Mouse (Mus musculus) MEL (cell line): ENCODE measurements at regions not wholly inside any gene's neighbourhood (a gene's known extent, or its start where the extent isn't known, plus 50 kb on each side); places are given as distances from the start of the nearest gene placed in this dataset.

Source experiments
- DNase-seq: peaks from one replicate; pipeline ENCODE4 v3.0.0; 2011; ENCODE audit warnings: low read depth, low spot score
- H3K27ac ChIP-seq: 2 replicates; pipeline ENCODE4 v1.5.1; 2012; ENCODE audit warnings: low read depth, mild to moderate bottlenecking, control low read depth, low read length, moderate library complexity; ENCODE audit not compliant: control insufficient read depth
- H3K27me3 ChIP-seq, 2 experiments: fragments of 150-350 bp in 1 of 2; sonication (generic) in 1 of 2; 2 replicates each; pipeline ENCODE4 v1.6.1; 2012; ENCODE audit warnings: low read length in 2 of 2, mild to moderate bottlenecking in 2 of 2, improper control_type of control experiment in 1 of 2, moderate library complexity in 1 of 2; ENCODE audit not compliant: insufficient read depth in 2 of 2, control insufficient read depth in 1 of 2
- H3K36me3 ChIP-seq, 2 experiments: 2 replicates each; pipeline ENCODE4 v1.6.1; 2012 to 2014; ENCODE audit warnings: low read length in 2 of 2, improper control_type of control experiment in 1 of 2, inconsistent platforms in 1 of 2, mild to moderate bottlenecking in 1 of 2; ENCODE audit not compliant: insufficient read depth in 2 of 2, control insufficient read depth in 1 of 2
- H3K4me1 ChIP-seq, 2 experiments: fragments of 150-350 bp in 1 of 2; sonication (generic) in 1 of 2; 2 replicates each; pipeline ENCODE4 v1.6.1; 2012; ENCODE audit warnings: low read length in 2 of 2, improper control_type of control experiment in 1 of 2, mild to moderate bottlenecking in 1 of 2; ENCODE audit not compliant: insufficient read depth in 2 of 2, control insufficient read depth in 1 of 2
- H3K4me3 ChIP-seq, 2 experiments: fragments of 150-350 bp in 1 of 2; sonication (generic) in 1 of 2; 2 replicates each; pipeline ENCODE4 v1.5.1; 2012; ENCODE audit warnings: low read depth in 2 of 2, low read length in 2 of 2, mild to moderate bottlenecking in 2 of 2, moderate library complexity in 2 of 2, control low read depth in 1 of 2, improper control_type of control experiment in 1 of 2; ENCODE audit not compliant: control insufficient read depth in 1 of 2, insufficient read depth in 1 of 2
- H3K79me2 ChIP-seq: 2 replicates; pipeline ENCODE4 v1.6.1; 2012; ENCODE audit warnings: mild to moderate bottlenecking, low read length, moderate library complexity; ENCODE audit not compliant: control insufficient read depth, poor library complexity, insufficient read depth
- H3K9ac ChIP-seq: 2 replicates; pipeline ENCODE4 v1.6.1; 2012; ENCODE audit warnings: low read depth, mild to moderate bottlenecking, control low read depth, low read length, moderate library complexity; ENCODE audit not compliant: control insufficient read depth, poor library complexity, severe bottlenecking
- H3K9me3 ChIP-seq: fragments of 150-350 bp; sonication (generic); replicated peaks from 2 replicates; pipeline ENCODE4 v1.6.1; 2012; ENCODE audit warnings: mild to moderate bottlenecking, low read length, improper control_type of control experiment, moderate library complexity; ENCODE audit not compliant: insufficient read depth
- BHLHE40 ChIP-seq: IDR thresholded peaks from 2 replicates; pipeline ENCODE4 v1.6.1; 2012; ENCODE audit warnings: low read depth, mild to moderate bottlenecking, inconsistent platforms, low read length, improper control_type of control experiment, borderline replicate concordance
- CHD1 ChIP-seq: IDR thresholded peaks from 2 replicates; pipeline ENCODE4 v1.6.1; 2012; ENCODE audit warnings: low read depth, mild to moderate bottlenecking, inconsistent platforms, low read length, improper control_type of control experiment
- CHD2 ChIP-seq: IDR thresholded peaks from 2 replicates; pipeline ENCODE4 v1.6.1; 2011; ENCODE audit warnings: low read length, improper control_type of control experiment
- CTCF ChIP-seq, 3 experiments: IDR thresholded peaks in 2 of 3; conservative IDR thresholded peaks in 1 of 3; 2 replicates each; pipeline ENCODE4 v1.5.1; 2011 to 2012; ENCODE audit warnings: low read length in 3 of 3, low read depth in 2 of 3, mild to moderate bottlenecking in 2 of 3, improper control_type of control experiment in 1 of 3, inconsistent platforms in 1 of 3, mixed read lengths in 1 of 3, moderate library complexity in 1 of 3; ENCODE audit not compliant: control insufficient read depth in 1 of 3, insufficient read depth in 1 of 3, poor library complexity in 1 of 3, severe bottlenecking in 1 of 3
- GATA1 ChIP-seq: IDR thresholded peaks from 2 replicates; pipeline ENCODE4 v1.6.1; 2011; ENCODE audit warnings: low read depth, low read length, improper control_type of control experiment
- HCFC1 ChIP-seq: IDR thresholded peaks from 2 replicates; pipeline ENCODE4 v1.6.1; 2012; ENCODE audit warnings: low read depth, mild to moderate bottlenecking, inconsistent platforms, low read length, improper control_type of control experiment, moderate library complexity
- KAT2A ChIP-seq: conservative IDR thresholded peaks from 2 replicates; pipeline ENCODE4 v1.6.1; 2012; ENCODE audit warnings: low read depth, low read length, improper control_type of control experiment, inconsistent platforms
- MAX ChIP-seq: IDR thresholded peaks from 2 replicates; pipeline ENCODE4 v1.6.1; 2011; ENCODE audit warnings: low read length, improper control_type of control experiment
- MAZ ChIP-seq: IDR thresholded peaks from 2 replicates; pipeline ENCODE4 v1.6.1; 2012; ENCODE audit warnings: low read depth, mild to moderate bottlenecking, inconsistent platforms, low read length, improper control_type of control experiment
- POLR2AphosphoS2 ChIP-seq: IDR thresholded peaks from 2 replicates; pipeline ENCODE4 v1.6.1; 2011; ENCODE audit warnings: low read length, improper control_type of control experiment
- RAD21 ChIP-seq: IDR thresholded peaks from 2 replicates; pipeline ENCODE4 v1.6.1; 2011; ENCODE audit warnings: mild to moderate bottlenecking, low read depth, low read length, improper control_type of control experiment
- SMC3 ChIP-seq: IDR thresholded peaks from 2 replicates; pipeline ENCODE4 v1.6.1; 2011; ENCODE audit warnings: low read depth, low read length, improper control_type of control experiment
- TBP ChIP-seq: IDR thresholded peaks from 2 replicates; pipeline ENCODE4 v1.8.0; 2011; ENCODE audit warnings: low read depth, low read length, improper control_type of control experiment
- USF2 ChIP-seq, 2 experiments: IDR thresholded peaks; 2 replicates each; pipeline ENCODE4 v1.6.1; 2011 to 2012; ENCODE audit warnings: improper control_type of control experiment in 2 of 2, low read length in 2 of 2, borderline replicate concordance in 1 of 2, inconsistent platforms in 1 of 2, low read depth in 1 of 2, mild to moderate bottlenecking in 1 of 2; ENCODE audit not compliant: insufficient read depth in 1 of 2
- ZKSCAN1 ChIP-seq: IDR thresholded peaks from 2 replicates; pipeline ENCODE4 v1.6.1; 2012; ENCODE audit warnings: low read depth, mild to moderate bottlenecking, inconsistent platforms, low read length, improper control_type of control experiment, moderate library complexity
- ZNF384 ChIP-seq: IDR thresholded peaks from 2 replicates; pipeline ENCODE4 v1.6.1; 2012; ENCODE audit warnings: low read depth, mild to moderate bottlenecking, inconsistent platforms, low read length, improper control_type of control experiment

GRCm38 (mm10) chr1:47014526-47014925 lies 121.9 kb upstream of the Slc39a10 start:
- H3K9ac ChIP-seq, result no peak overlapping the region
- no peak for TF ChIP-seq CTCF (IDR thresholded peaks at IDR 0.05 in 2 of 3, conservative IDR thresholded peaks at IDR 0.05 in 1 of 3; ENCODE audit: control insufficient read depth in 1 of 3, insufficient read depth in 1 of 3, low read depth in 2 of 3, low read length in 3 of 3, poor library complexity in 1 of 3, severe bottlenecking in 1 of 3)
- no peaks in the 10 kb centered on the region for H3K79me2 ChIP-seq
- no peak for DNase-seq
- H3K36me3 ChIP-seq, result no peaks in the 10 kb centered on the region
- no peaks in the 10 kb centered on the region for H3K4me1 ChIP-seq
- no peaks in the 10 kb centered on the region for H3K27me3 ChIP-seq
- no peak overlapping the region for H3K4me3 ChIP-seq
- no peak overlapping the region for H3K27ac ChIP-seq
- no peaks in the 10 kb centered on the region for H3K9me3 ChIP-seq

GRCm38 (mm10) chr1:47003746-47004145 lies 111.1 kb upstream of the Slc39a10 start:
- no peaks in the 10 kb centered on the region for H3K36me3 ChIP-seq

GRCm38 (mm10) chr1:46999337-46999736 lies 106.7 kb upstream of the Slc39a10 start:
- Histone ChIP-seq H3K4me1 (no peaks in the 10 kb centered on the region), H3K27ac (no peak overlapping the region), H3K36me3 (no peaks in the 10 kb centered on the region), H3K4me3 (no peak overlapping the region), H3K79me2 (no peaks in the 10 kb centered on the region), H3K27me3 (no peaks in the 10 kb centered on the region), H3K9ac (no peak overlapping the region), H3K9me3 (no peaks in the 10 kb centered on the region)
- no peak for DNase-seq
- TF ChIP-seq GATA1, result no peak
- no peak for TF ChIP-seq CHD2
- no peak for TF ChIP-seq SMC3

More at GRCm38 (mm10) chr1:47003746-47004145, 111.1 kb upstream of the Slc39a10 start:
- TF ChIP-seq RAD21, result no peak
- H3K27ac ChIP-seq, result no peak overlapping the region
- H3K9me3 ChIP-seq, result no peaks in the 10 kb centered on the region
- no peaks in the 10 kb centered on the region for H3K27me3 ChIP-seq
- H3K4me3 ChIP-seq, result no peak overlapping the region
- no peaks in the 10 kb centered on the region for H3K4me1 ChIP-seq
- no peaks in the 10 kb centered on the region for H3K79me2 ChIP-seq
- DNase-seq, result no peak
- H3K9ac ChIP-seq, result no peak overlapping the region

- DNase-seq, result no peak
- Histone ChIP-seq H3K4me1 (no peaks in the 10 kb centered on the region), H3K4me3 (no peak overlapping the region), H3K9me3 (no peaks in the 10 kb centered on the region), H3K9ac (no peak overlapping the region), H3K27ac (no peak overlapping the region), H3K79me2 (no peaks in the 10 kb centered on the region), H3K27me3 (no peaks in the 10 kb centered on the region), H3K36me3 (no peaks in the 10 kb centered on the region)
- TF ChIP-seq KAT2A (no peak), HCFC1 (no peak), ZKSCAN1 (no peak), BHLHE40 (no peak), POLR2AphosphoS2 (no peak), USF2 (IDR thresholded peaks at IDR 0.05; ENCODE audit: borderline replicate concordance in 1 of 2, insufficient read depth in 1 of 2, low read depth in 1 of 2, low read length in 2 of 2) (no peak), ZNF384 (no peak), TBP (no peak), CHD2 (no peak), MAX (no peak), CHD1 (no peak), MAZ (no peak)
These were observed 93.3 kb upstream of the Slc39a10 start for GRCm38 (mm10) chr1:46985978-46986377.
